Mouse (Mus musculus) forebrain, embryonic 12.5 days (tissue): ENCODE data around the gene Rps6kb2. TPM values are rescaled to one million over a fixed set of nuclear protein-coding genes. Genes with fewer than 3 reads are reported as not detected.

Experiments
- ATAC-seq: fragments of 200-750 bp; cut with Nextera tagmentation; 2 replicates; pipeline ENCODE4 v1.8.0; 2017; ENCODE audit warnings: moderate TSS enrichment; ENCODE audit not compliant: low FRiP score
- H3K27ac ChIP-seq: fragments of 300-500 bp; sonication (generic); 2 replicates; pipeline ENCODE4 v1.5.1; 2016; ENCODE audit warnings: mild to moderate bottlenecking
- H3K27me3 ChIP-seq: fragments of 300-500 bp; sonication (generic); 2 replicates; pipeline ENCODE4 v1.6.1; 2016; ENCODE audit warnings: mild to moderate bottlenecking
- H3K36me3 ChIP-seq: fragments of 300-500 bp; sonication (generic); replicated peaks from 2 replicates; pipeline ENCODE4 v1.6.1; 2016; ENCODE audit warnings: mild to moderate bottlenecking
- H3K4me1 ChIP-seq: fragments of 300-500 bp; sonication (generic); 2 replicates; pipeline ENCODE4 v1.6.1; 2016
- H3K4me2 ChIP-seq: fragments of 300-500 bp; sonication (generic); 2 replicates; pipeline ENCODE4 v1.6.1; 2016; ENCODE audit warnings: mild to moderate bottlenecking, moderate library complexity
- H3K4me3 ChIP-seq: fragments of 300-500 bp; sonication (generic); replicated peaks from 2 replicates; pipeline ENCODE4 v1.5.1; 2016; ENCODE audit warnings: mild to moderate bottlenecking
- H3K9ac ChIP-seq: fragments of 300-500 bp; sonication (generic); 2 replicates; pipeline ENCODE4 v1.6.1; 2016; ENCODE audit warnings: mild to moderate bottlenecking
- H3K9me3 ChIP-seq: fragments of 300-500 bp; sonication (generic); 2 replicates; pipeline ENCODE4 v1.6.1; 2016
- WGBS: fragments of 180-500 bp; shearing (Covaris S2); methylation state at CpG from one replicate; pipeline ENCODE4 v1.1.7; 2016; 5-methylcytosine and 5-hydroxymethylcytosine counted together
- polyA plus RNA-seq: library from polyadenylated mRNA; unstranded; fragments of >200 nt; fragmentation: Nextera tagmentation; extraction: Ambion mirVana; gene quantifications from 2 replicates; pipeline ENCODE4 v1.2.1, GENCODE M21; 2016

The Rps6kb2 gene
- polyA plus RNA-seq, 1 experiment from 2014 or later, result 59.5 TPM

GRCm38 (mm10) chr19:4150567-4151487 is 12.3 kb downstream of the Rps6kb2 start:
- Histone ChIP-seq H3K36me3 (peaks cover 37% of the 10 kb centered on the region), H3K27ac (no peak overlapping the region), H3K9ac (no peak overlapping the region), H3K27me3 (no peaks in the 10 kb centered on the region), H3K4me1 (peaks cover 29% of the 10 kb centered on the region), H3K9me3 (no peaks in the 10 kb centered on the region), H3K4me3 (no peak overlapping the region), H3K4me2 (no peak overlapping the region)
- ATAC-seq, result no peak
- 91% methylated on average over 22 of the region's 22 CpGs for WGBS

- Histone ChIP-seq H3K36me3 (peaks cover 35% of the 10 kb centered on the region), H3K4me2 (peak overlapping the region; percentile 77; the same call in 1 of the 2 replicates), H3K4me3 (no peak overlapping the region), H3K9ac (0 out of 2 replicates have a peak overlapping the region, but pooled peaks have one; percentile 92), H3K9me3 (no peaks in the 10 kb centered on the region), H3K27me3 (no peaks in the 10 kb centered on the region), H3K4me1 (peaks cover 25% of the 10 kb centered on the region), H3K27ac (no peak overlapping the region)
- 94% methylated on average over 17 of the region's 17 CpGs for WGBS
- no peak for ATAC-seq
Observed at GRCm38 (mm10) chr19:4149764-4150461, 13.2 kb downstream of the Rps6kb2 start.

GRCm38 (mm10) chr19:4149283-4149682 is 13.9 kb downstream of the Rps6kb2 start:
- peaks cover 24% of the 10 kb centered on the region for H3K4me1 ChIP-seq
- peak overlapping the region; percentile 89 for H3K4me3 ChIP-seq
- H3K4me2 ChIP-seq, result peak overlapping the region; percentile 77
- 89% methylated on average over 11 of the region's 11 CpGs for WGBS
- H3K27ac ChIP-seq, result no peak overlapping the region
- no peaks in the 10 kb centered on the region for H3K9me3 ChIP-seq
- no peak for ATAC-seq
- no peaks in the 10 kb centered on the region for H3K27me3 ChIP-seq
- peaks cover 35% of the 10 kb centered on the region for H3K36me3 ChIP-seq
- peak overlapping the region; percentile 92 for H3K9ac ChIP-seq

- Histone ChIP-seq H3K4me1 (peaks cover 24% of the 10 kb centered on the region), H3K27ac (peak overlapping the region; percentile 75), H3K27me3 (no peaks in the 10 kb centered on the region), H3K36me3 (peaks cover 33% of the 10 kb centered on the region), H3K4me3 (peak overlapping the region; percentile 89), H3K9ac (peak overlapping the region; percentile 92), H3K4me2 (peak overlapping the region; percentile 77), H3K9me3 (no peaks in the 10 kb centered on the region)
- ATAC-seq, result no peak
- 6% methylated on average over 8 of the region's 8 CpGs for WGBS
Observed at GRCm38 (mm10) chr19:4148819-4149218, 14.3 kb downstream of the Rps6kb2 start.

GRCm38 (mm10) chr19:4148491-4148806 is 14.7 kb downstream of the Rps6kb2 start, which contains the start of gene Coro1b:
Gene Coro1b (plus strand): TSS chr19:4148619.
- Histone ChIP-seq H3K4me1 (peaks cover 24% of the 10 kb centered on the region), H3K9ac (peak within 1 kb of the TSS; percentile 92), H3K36me3 (peaks cover 29% of the 10 kb centered on the region), H3K4me2 (peak within 1 kb of the TSS; percentile 77), H3K4me3 (peak within 1 kb of the TSS; percentile 89), H3K27me3 (no peaks in the 10 kb centered on the region), H3K9me3 (no peaks in the 10 kb centered on the region), H3K27ac (peak within 1 kb of the TSS; percentile 75)
- under 1% methylated on average over 33 of the region's 33 CpGs for WGBS
- ATAC-seq, result peak; percentile 97

GRCm38 (mm10) chr19:4147782-4148490 is 15.2 kb downstream of the Rps6kb2 start:
- 35% methylated on average over 9 of the region's 9 CpGs for WGBS
- H3K27ac ChIP-seq, result peak overlapping the region; percentile 13; the same call in 1 of the 2 replicates
- peak; percentile 36 for ATAC-seq
- peak overlapping the region; percentile 77 for H3K4me2 ChIP-seq
- H3K27me3 ChIP-seq, result peaks cover 3% of the 10 kb centered on the region; the same call in 1 of the 2 replicates
- H3K9ac ChIP-seq, result peak overlapping the region; percentile 92
- H3K36me3 ChIP-seq, result peaks cover 24% of the 10 kb centered on the region
- peak overlapping the region; percentile 89 for H3K4me3 ChIP-seq
- peaks cover 24% of the 10 kb centered on the region for H3K4me1 ChIP-seq
- no peaks in the 10 kb centered on the region for H3K9me3 ChIP-seq

GRCm38 (mm10) chr19:4147022-4147405 is 16.1 kb downstream of the Rps6kb2 start:
- H3K9me3 ChIP-seq, result no peaks in the 10 kb centered on the region
- 45% methylated on average over 3 of the region's 3 CpGs for WGBS
- no peak overlapping the region for H3K4me2 ChIP-seq
- H3K4me1 ChIP-seq, result peaks cover 24% of the 10 kb centered on the region
- ATAC-seq, result no peak
- H3K27ac ChIP-seq, result no peak overlapping the region
- no peak overlapping the region for H3K9ac ChIP-seq
- no peak overlapping the region for H3K4me3 ChIP-seq
- H3K36me3 ChIP-seq, result peaks cover 18% of the 10 kb centered on the region
- peaks cover 4% of the 10 kb centered on the region; the same call in 1 of the 2 replicates for H3K27me3 ChIP-seq

- Histone ChIP-seq H3K4me2 (no peak overlapping the region), H3K9ac (no peak overlapping the region), H3K9me3 (no peaks in the 10 kb centered on the region), H3K4me3 (no peak overlapping the region), H3K27ac (no peak overlapping the region), H3K4me1 (peaks cover 24% of the 10 kb centered on the region), H3K36me3 (peaks cover 17% of the 10 kb centered on the region), H3K27me3 (peaks cover 4% of the 10 kb centered on the region; the same call in 1 of the 2 replicates)
- 63% methylated on average over 12 of the region's 12 CpGs for WGBS
- ATAC-seq, result no peak
Observed at GRCm38 (mm10) chr19:4146366-4147021, 16.7 kb downstream of the Rps6kb2 start.

- 81% methylated on average over 5 of the region's 5 CpGs for WGBS
- Histone ChIP-seq H3K4me3 (no peak overlapping the region), H3K27ac (no peak overlapping the region), H3K9ac (no peak overlapping the region), H3K27me3 (peaks cover 4% of the 10 kb centered on the region; the same call in 1 of the 2 replicates), H3K9me3 (no peaks in the 10 kb centered on the region), H3K36me3 (peaks cover 11% of the 10 kb centered on the region), H3K4me1 (peaks cover 24% of the 10 kb centered on the region), H3K4me2 (no peak overlapping the region)
- no peak for ATAC-seq
Observed at GRCm38 (mm10) chr19:4145936-4146335, 17.2 kb downstream of the Rps6kb2 start.

GRCm38 (mm10) chr19:4144550-4145498 is 18.3 kb downstream of the Rps6kb2 start:
- WGBS, result 86% methylated on average over 16 of the region's 16 CpGs
- Histone ChIP-seq H3K36me3 (0 out of 2 replicates have a peak, but pooled peaks cover under 1% of the 10 kb centered on the region), H3K4me3 (no peak overlapping the region), H3K27ac (no peak overlapping the region), H3K9me3 (no peaks in the 10 kb centered on the region), H3K27me3 (peaks cover 4% of the 10 kb centered on the region; the same call in 1 of the 2 replicates), H3K9ac (no peak overlapping the region), H3K4me1 (peaks cover 20% of the 10 kb centered on the region), H3K4me2 (no peak overlapping the region)
- ATAC-seq, result no peak
